Comparison of ENCODE assay signal across 26 mouse cellular contexts in the genomic region with DNA sequence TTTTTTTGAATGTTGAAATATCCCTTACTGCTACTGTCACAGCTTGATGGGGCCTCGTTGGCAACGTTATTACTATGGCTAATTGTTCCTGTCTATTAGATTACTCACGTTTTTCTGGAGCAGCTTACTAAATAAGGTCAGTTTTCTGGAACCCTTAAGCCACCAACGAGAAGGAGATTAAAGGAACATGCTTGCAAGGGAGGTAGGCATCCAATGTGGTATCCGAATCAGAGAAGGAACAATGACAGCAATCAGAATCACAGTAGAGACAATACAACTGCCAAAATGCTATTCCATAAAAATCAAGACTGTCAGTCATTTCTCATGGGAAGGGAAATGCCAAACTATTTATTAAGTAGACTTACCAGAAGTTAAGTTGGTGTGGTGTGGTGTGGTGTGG. TPM values are rescaled to one million over a fixed set of nuclear protein-coding genes. Genes with fewer than 3 reads are reported as not detected.
DNase-seq lines count a peak whose midpoint lies in the region; ATAC-seq and TF ChIP-seq lines count a peak whose summit lies in the region.
"Had no signal": no experiment of that assay in that cellular context is flagged by ENCODE, and none has a peak within 500 bp of the region (broad histone marks: within the 10 kb centered on the region; RNA-seq: fewer than 3 reads in every experiment).

No protein-coding gene starts in this region.

- peak overlapping the region; percentile 67 for H3K27ac ChIP-seq in hindbrain, embryonic 14.5 days
- H3K27ac ChIP-seq in hindbrain, embryonic 12.5 days: no peak overlapping the region
- H3K27ac ChIP-seq in midbrain, embryonic 12.5 days (replicated peaks): no peak overlapping the region
- no peak overlapping the region for H3K27ac ChIP-seq in midbrain, embryonic 10.5 days (replicated peaks)
- H3K27ac ChIP-seq: forebrain, embryonic 12.5 days; heart, embryonic 10.5 days; heart, embryonic 15.5 days; liver, embryonic 15.5 days; neural tube, embryonic 12.5 days had no signal

- H3K27me3 ChIP-seq in hindbrain, embryonic 14.5 days (ENCODE audit: control insufficient read depth, insufficient read depth, low read length): 0 out of 2 replicates have a peak, but pooled peaks cover 8% of the 10 kb centered on the region
- peaks cover 17% of the 10 kb centered on the region for H3K27me3 ChIP-seq in hindbrain, embryonic 12.5 days
- peaks cover 35% of the 10 kb centered on the region for H3K27me3 ChIP-seq in midbrain, embryonic 12.5 days
- H3K27me3 ChIP-seq in midbrain, embryonic 10.5 days (ENCODE audit: low read depth, poor library complexity, severe bottlenecking): peaks cover 59% of the 10 kb centered on the region

- no peaks in the 10 kb centered on the region for H3K9me3 ChIP-seq in hindbrain, embryonic 14.5 days (ENCODE audit: control insufficient read depth, low read length)
- no peaks in the 10 kb centered on the region for H3K9me3 ChIP-seq in hindbrain, embryonic 12.5 days (replicated peaks)
- no peaks in the 10 kb centered on the region for H3K9me3 ChIP-seq in midbrain, embryonic 12.5 days
- H3K9me3 ChIP-seq in midbrain, embryonic 10.5 days (replicated peaks): no peaks in the 10 kb centered on the region
- H3K9me3 ChIP-seq: forebrain, embryonic 12.5 days; heart, embryonic 10.5 days; heart, embryonic 15.5 days; liver, embryonic 15.5 days; neural tube, embryonic 12.5 days had no signal

- no peak for TF ChIP-seq POLR2A in brain, embryonic 14.5 days (IDR thresholded peaks at IDR 0.05; ENCODE audit: borderline replicate concordance, extremely low read depth, insufficient read depth, insufficient read length, poor library complexity, severe bottlenecking)

- WGBS in hindbrain, embryonic 14.5 days: 34% methylated on average over 5 of the region's 5 CpGs
- 46% methylated on average over 5 of the region's 5 CpGs for WGBS in hindbrain, embryonic 12.5 days
- 43% methylated on average over 5 of the region's 5 CpGs for WGBS in midbrain, embryonic 12.5 days
- WGBS in midbrain, embryonic 10.5 days: 51% methylated on average over 5 of the region's 5 CpGs

- DNase-seq in cerebellum, postnatal 14 days: peak; percentile 27 to 57
- DNase-seq in cerebellum, adult 8-10 months: no peak
- DNase-seq in hindbrain, embryonic 14.5 days (ENCODE audit: low spot score): no peak
- no peak for DNase-seq in midbrain, embryonic 10.5 days (ENCODE audit: low spot score)
- peak; percentile 13 for DNase-seq in brain, embryonic 14.5 days (ENCODE audit: low read depth)
- DNase-seq: adrenal gland, postnatal 25 days; gastrocnemius, postnatal 25 days; heart, adult 11 months; kidney, adult 9 months; kidney, postnatal 10 days; layer of hippocampus, adult 9-11 months; liver; lung, embryonic 14.5 days; lung, postnatal 14 days; thymus, adult 2 months; thymus, postnatal 36 days had no signal

- no peaks in the 10 kb centered on the region for H3K36me3 ChIP-seq in hindbrain, embryonic 14.5 days (replicated peaks; ENCODE audit: control insufficient read depth, insufficient read depth)
- no peaks in the 10 kb centered on the region for H3K36me3 ChIP-seq in hindbrain, embryonic 12.5 days
- H3K36me3 ChIP-seq in midbrain, embryonic 12.5 days: no peaks in the 10 kb centered on the region
- no peaks in the 10 kb centered on the region for H3K36me3 ChIP-seq in midbrain, embryonic 10.5 days
- H3K36me3 ChIP-seq: forebrain, embryonic 12.5 days; heart, embryonic 10.5 days; heart, embryonic 15.5 days; liver, embryonic 15.5 days; neural tube, embryonic 12.5 days had no signal

- H3K4me1 ChIP-seq in hindbrain, embryonic 14.5 days (replicated peaks; ENCODE audit: control insufficient read depth, insufficient read depth, low read length): 0 out of 2 replicates have a peak, but pooled peaks cover 6% of the 10 kb centered on the region
- H3K4me1 ChIP-seq in hindbrain, embryonic 12.5 days: peaks cover 10% of the 10 kb centered on the region
- peaks cover 15% of the 10 kb centered on the region for H3K4me1 ChIP-seq in midbrain, embryonic 12.5 days
- peaks cover 26% of the 10 kb centered on the region for H3K4me1 ChIP-seq in midbrain, embryonic 10.5 days
- H3K4me1 ChIP-seq: liver, embryonic 15.5 days had no signal

- H3K9ac ChIP-seq in hindbrain, embryonic 14.5 days: peak overlapping the region; percentile 11; the same call in 1 of the 2 replicates
- no peak overlapping the region for H3K9ac ChIP-seq in hindbrain, embryonic 12.5 days
- no peak overlapping the region for H3K9ac ChIP-seq in midbrain, embryonic 12.5 days (replicated peaks)
- H3K9ac ChIP-seq: forebrain, embryonic 12.5 days; heart, embryonic 15.5 days; liver, embryonic 15.5 days; lung, embryonic 14.5 days; neural tube, embryonic 12.5 days had no signal

- peak overlapping the region; percentile 35 for H3K4me2 ChIP-seq in hindbrain, embryonic 14.5 days (replicated peaks)
- no peak overlapping the region for H3K4me2 ChIP-seq in hindbrain, embryonic 12.5 days (replicated peaks)
- 0 out of 2 replicates have a peak overlapping the region, but pooled peaks have one; percentile 9 for H3K4me2 ChIP-seq in midbrain, embryonic 12.5 days (replicated peaks)
- H3K4me2 ChIP-seq: forebrain, embryonic 12.5 days; heart, embryonic 15.5 days; liver, embryonic 15.5 days; lung, embryonic 14.5 days; neural tube, embryonic 12.5 days had no signal

- H3K4me3 ChIP-seq in hindbrain, embryonic 14.5 days (replicated peaks; ENCODE audit: low read length): peak overlapping the region; percentile 7; the same call in 1 of the 2 replicates
- H3K4me3 ChIP-seq in hindbrain, embryonic 12.5 days: no peak overlapping the region
- no peak overlapping the region for H3K4me3 ChIP-seq in midbrain, embryonic 12.5 days
- H3K4me3 ChIP-seq in midbrain, embryonic 10.5 days: no peak overlapping the region
- H3K4me3 ChIP-seq: erythroblast, embryonic 14.5 days; forebrain, embryonic 12.5 days; heart, embryonic 10.5 days; heart, embryonic 15.5 days; liver, embryonic 15.5 days; myocyte; neural tube, embryonic 12.5 days had no signal

- ATAC-seq in hindbrain, embryonic 14.5 days (ENCODE audit: low FRiP score): no peak
- no peak for ATAC-seq in hindbrain, embryonic 12.5 days (ENCODE audit: low FRiP score)
- no peak for ATAC-seq in midbrain, embryonic 12.5 days (ENCODE audit: low FRiP score, low read depth)
- ATAC-seq: intestine, postnatal 0 days had no signal

- no peak for TF ChIP-seq CTCF in brain, embryonic 14.5 days (IDR thresholded peaks at IDR 0.05; ENCODE audit: borderline replicate concordance, extremely low read depth, insufficient read depth, insufficient read length)

RNA-seq across cellular contexts. Expression of gene Neurod1, which starts 5.1 kb away (rescaled TPM):
- 35.4 and 38.0 TPM in 2 replicates for polyA plus RNA-seq in hindbrain, embryonic 14.5 days (2014; fragmentation: Nextera tagmentation; extraction: Ambion mirVana)
- 25.3 and 30.4 TPM in 2 replicates for polyA plus RNA-seq in hindbrain, embryonic 12.5 days (2016; fragmentation: Nextera tagmentation; extraction: Ambion mirVana)
- polyA plus RNA-seq in midbrain, embryonic 12.5 days (2016; fragmentation: Nextera tagmentation; extraction: Ambion mirVana): 44.4 and 47.6 TPM in 2 replicates
- 18.8 and 23.5 TPM in 2 replicates for polyA plus RNA-seq in midbrain, embryonic 10.5 days (2016; fragmentation: Nextera tagmentation; extraction: Ambion mirVana)
- polyA plus RNA-seq in brain, embryonic 14.5 days (2012; rRNA removed): 33.3 and 42.1 TPM in 2 replicates
- polyA plus RNA-seq: erythroblast, embryonic 14.5 days; heart, embryonic 15.5 days; liver, embryonic 15.5 days; lung, embryonic 14.5 days; myocyte; thymus, adult 2 months had no signal

RNA-seq across cellular contexts. Expression of gene Cerkl, which starts 5.1 kb away (rescaled TPM):
- polyA plus RNA-seq in hindbrain, embryonic 14.5 days (2014; fragmentation: Nextera tagmentation; extraction: Ambion mirVana): 1.2 and 1.7 TPM in 2 replicates
- polyA plus RNA-seq in hindbrain, embryonic 12.5 days (2016; fragmentation: Nextera tagmentation; extraction: Ambion mirVana): 3.6 and 4.1 TPM in 2 replicates
- polyA plus RNA-seq in midbrain, embryonic 12.5 days (2016; fragmentation: Nextera tagmentation; extraction: Ambion mirVana): 2.6 and 4.2 TPM in 2 replicates
- 2.0 and 2.6 TPM in 2 replicates for polyA plus RNA-seq in midbrain, embryonic 10.5 days (2016; fragmentation: Nextera tagmentation; extraction: Ambion mirVana)
- polyA plus RNA-seq in brain, embryonic 14.5 days (2012; rRNA removed): 0.46 and 0.96 TPM in 2 replicates
- polyA plus RNA-seq: myocyte had no signal

Comparison
In these comparisons a context has a peak if more than half of its experiments do, and no peak if none do; other contexts are left out.
1. DNase-seq: peak in cerebellum, postnatal 14 days (2 of 2) and brain, embryonic 14.5 days (single experiment); none in cerebellum, adult 8-10 months (single experiment), hindbrain, embryonic 14.5 days (single experiment) and midbrain, embryonic 10.5 days (single experiment).